8 mouse cellular contexts compared by ENCODE assay signal in genomic region chr9:56851778-56852177, GRCm38 (mm10). TPM values are rescaled to one million over a fixed set of nuclear protein-coding genes. Genes with fewer than 3 reads are reported as not detected.
A peak's percentile ranks its signal among the peaks of the same experiment; 100 is the strongest.
DNase-seq lines count a peak whose midpoint lies in the region; ATAC-seq and TF ChIP-seq lines count a peak whose summit lies in the region.

No protein-coding gene starts in this region.

- peak overlapping the region; percentile 17; the same call in 1 of the 2 replicates for H3K4me2 ChIP-seq in heart, embryonic 16.5 days (ENCODE audit: low read depth, low read length)
- H3K4me2 ChIP-seq in liver, embryonic 12.5 days, result no peak overlapping the region

- H3K4me1 ChIP-seq in G1E (ENCODE audit: insufficient read depth, low read depth, low read length), result peaks cover 3% of the 10 kb centered on the region
- H3K4me1 ChIP-seq in heart, embryonic 16.5 days (ENCODE audit: control insufficient read depth, insufficient read depth, low read length), result peaks cover 23% of the 10 kb centered on the region
- peaks cover 3% of the 10 kb centered on the region; the same call in 1 of the 2 replicates for H3K4me1 ChIP-seq in liver, embryonic 12.5 days

- peak overlapping the region; percentile 55; the same call in 1 of the 2 replicates for H3K27ac ChIP-seq in heart, embryonic 16.5 days (ENCODE audit: low read length)
- H3K27ac ChIP-seq in liver, embryonic 12.5 days, result no peak overlapping the region

- ATAC-seq in G1E (ENCODE audit: extremely low read depth, insufficient number of reproducible peaks, low FRiP score, poor library complexity, severe bottlenecking), result no peak
- ATAC-seq in heart, embryonic 16.5 days (replicated peaks; ENCODE audit: extremely low read depth, insufficient read depth, low FRiP score), result peak; percentile 74
- no peak for ATAC-seq in liver, embryonic 12.5 days

- 17% methylated on average over 11 of the region's 11 CpGs for WGBS in heart, embryonic 16.5 days
- WGBS in liver, embryonic 12.5 days (ENCODE audit: insufficient replicate concordance), result 42% methylated on average over 11 of the region's 11 CpGs

- TF ChIP-seq CTCF in G1E (IDR thresholded peaks at IDR 0.05; ENCODE audit: low read depth, low read length), result no peak

- DNase-seq in G1E (ENCODE audit: low spot score), result peak; percentile 18
- DNase-seq in embryo, embryonic 10 days (ENCODE audit: low spot score), result peak; percentile 33
- DNase-seq in lung, postnatal 14 days, result peak; percentile 55
- no peak for DNase-seq in ovary, adult 18-20 months (ENCODE audit: low spot score)
- DNase-seq in spleen, adult 12 weeks (ENCODE audit: low spot score), result no peak
- DNase-seq in frontal cortex, postnatal 14 days (ENCODE audit: low spot score in 2 of 2), result no peak

- H3K9ac ChIP-seq in heart, embryonic 16.5 days (ENCODE audit: low read length), result peak overlapping the region; percentile 36
- H3K9ac ChIP-seq in liver, embryonic 12.5 days, result no peak overlapping the region

- H3K36me3 ChIP-seq in G1E (replicated peaks), result no peaks in the 10 kb centered on the region
- H3K36me3 ChIP-seq in heart, embryonic 16.5 days (ENCODE audit: control insufficient read depth, insufficient read depth), result no peaks in the 10 kb centered on the region
- no peaks in the 10 kb centered on the region for H3K36me3 ChIP-seq in liver, embryonic 12.5 days

- H3K9me3 ChIP-seq in G1E (replicated peaks), result no peaks in the 10 kb centered on the region
- H3K9me3 ChIP-seq in heart, embryonic 16.5 days (replicated peaks; ENCODE audit: control insufficient read depth, low read length), result no peaks in the 10 kb centered on the region
- H3K9me3 ChIP-seq in liver, embryonic 12.5 days (replicated peaks), result no peaks in the 10 kb centered on the region

- H3K27me3 ChIP-seq in G1E (ENCODE audit: insufficient read depth, low read length), result peaks cover 25% of the 10 kb centered on the region
- no peaks in the 10 kb centered on the region for H3K27me3 ChIP-seq in heart, embryonic 16.5 days (ENCODE audit: control insufficient read depth, insufficient read depth, low read length)
- H3K27me3 ChIP-seq in liver, embryonic 12.5 days (replicated peaks), result no peaks in the 10 kb centered on the region

- H3K4me3 ChIP-seq in G1E (ENCODE audit: low read depth, low read length), result no peak overlapping the region
- no peak overlapping the region for H3K4me3 ChIP-seq in heart, embryonic 16.5 days (ENCODE audit: low read length)
- H3K4me3 ChIP-seq in liver, embryonic 12.5 days, result no peak overlapping the region

RNA-seq across cellular contexts. Expression of gene Odf3l1, which starts 12.7 kb away (rescaled TPM):
- total RNA-seq in G1E (2014; fragmentation: Nextera tagmentation) (not detected in 2 replicates), G1E (2017) (not detected in 2 replicates)
- not detected in 2 replicates for polyA plus RNA-seq in G1E (2012)
- polyA plus RNA-seq in heart, embryonic 16.5 days (2015; fragmentation: Nextera tagmentation; extraction: Ambion mirVana), result 0.22 TPM in 2 replicates
- polyA plus RNA-seq in liver, embryonic 12.5 days (2016; fragmentation: Nextera tagmentation; extraction: Ambion mirVana), result not detected in 2 replicates

RNA-seq across cellular contexts. Expression of gene Cspg4, which starts 13.1 kb away (rescaled TPM):
- not detected in 2 replicates for total RNA-seq in G1E (2014; fragmentation: Nextera tagmentation)
- total RNA-seq in G1E (2017), result 0.12 and 0.16 TPM in 2 replicates
- polyA plus RNA-seq in G1E (2012), result not detected in 2 replicates
- 29.3 and 38.6 TPM in 2 replicates for polyA plus RNA-seq in heart, embryonic 16.5 days (2015; fragmentation: Nextera tagmentation; extraction: Ambion mirVana)
- polyA plus RNA-seq in liver, embryonic 12.5 days (2016; fragmentation: Nextera tagmentation; extraction: Ambion mirVana), result 0.62 and 0.63 TPM in 2 replicates

RNA-seq across cellular contexts. Expression of gene Lingo1, which starts 55.5 kb away (rescaled TPM):
- total RNA-seq in G1E (2014; fragmentation: Nextera tagmentation), result not detected in 2 replicates
- total RNA-seq in G1E (2017), result 0.11 and 0.12 TPM in 2 replicates
- polyA plus RNA-seq in G1E (2012), result not detected in 2 replicates
- 1.3 and 1.8 TPM in 2 replicates for polyA plus RNA-seq in heart, embryonic 16.5 days (2015; fragmentation: Nextera tagmentation; extraction: Ambion mirVana)
- polyA plus RNA-seq in liver, embryonic 12.5 days (2016; fragmentation: Nextera tagmentation; extraction: Ambion mirVana), result 0.75 and 1.2 TPM in 2 replicates

Comparison
In these comparisons a context has a peak if more than half of its experiments do, and no peak if none do; other contexts are left out.
1. DNase-seq: peak in G1E (single experiment), embryo, embryonic 10 days (single experiment) and lung, postnatal 14 days (single experiment); none in ovary, adult 18-20 months (single experiment), spleen, adult 12 weeks (single experiment) and frontal cortex, postnatal 14 days (0 of 2).
2. RNA of gene Cspg4, which starts 13.1 kb away (polyA plus RNA-seq): 29.3 to 38.6 TPM in heart, embryonic 16.5 days; 0.62 to 0.63 TPM in liver, embryonic 12.5 days and not detected in G1E; every median in the first group is over 10 times any median in the second.